Comparison of ENCODE assay signal across 16 mouse cellular contexts in the genomic region with DNA sequence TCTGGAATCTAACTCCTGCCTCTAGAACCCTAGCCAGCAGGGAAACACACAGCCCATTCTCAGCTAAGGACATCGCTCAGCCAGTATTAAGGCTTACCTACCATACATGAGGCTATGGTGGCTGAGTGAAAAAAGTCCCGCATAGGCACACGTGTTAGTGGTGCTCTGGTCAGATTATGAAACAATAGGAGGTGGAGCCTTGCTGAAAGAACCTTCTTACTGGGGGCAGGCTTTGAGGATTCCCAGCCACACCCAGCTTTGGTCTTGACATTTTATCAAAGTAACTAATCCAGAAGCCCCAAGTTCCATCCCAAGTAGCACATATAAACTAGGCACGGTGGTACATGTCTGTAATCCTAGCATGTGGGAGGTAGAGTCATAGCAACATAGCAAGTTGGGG. TPM values are rescaled to one million over a fixed set of nuclear protein-coding genes. Genes with fewer than 3 reads are reported as not detected.
DNase-seq lines count a peak whose midpoint lies in the region; ATAC-seq and TF ChIP-seq lines count a peak whose summit lies in the region.
"Had no signal": no experiment of that assay in that cellular context is flagged by ENCODE, and none has a peak within 500 bp of the region (broad histone marks: within the 10 kb centered on the region; RNA-seq: fewer than 3 reads in every experiment).

No protein-coding gene starts in this region.

- H3K4me2 ChIP-seq in intestine, embryonic 16.5 days (ENCODE audit: low read depth, low read length): no peak overlapping the region
- no peak overlapping the region for H3K4me2 ChIP-seq in intestine, embryonic 15.5 days (replicated peaks)
- H3K4me2 ChIP-seq in lung, embryonic 15.5 days: no peak overlapping the region
- H3K4me2 ChIP-seq: neural tube, embryonic 13.5 days had no signal

- no peak for TF ChIP-seq EP300 in heart, adult 2 months (IDR thresholded peaks at IDR 0.05; ENCODE audit: insufficient read depth, low read depth, low read length)

- H3K9me3 ChIP-seq in intestine, embryonic 16.5 days (ENCODE audit: control insufficient read depth, low read length): no peaks in the 10 kb centered on the region
- no peaks in the 10 kb centered on the region for H3K9me3 ChIP-seq in intestine, embryonic 15.5 days
- no peaks in the 10 kb centered on the region for H3K9me3 ChIP-seq in lung, embryonic 15.5 days
- H3K9me3 ChIP-seq: neural tube, embryonic 13.5 days had no signal

- no peaks in the 10 kb centered on the region for H3K27me3 ChIP-seq in heart, adult 2 months (ENCODE audit: control insufficient read depth, insufficient read depth, low read length)
- no peaks in the 10 kb centered on the region for H3K27me3 ChIP-seq in intestine, embryonic 16.5 days (replicated peaks; ENCODE audit: control insufficient read depth, insufficient read depth, low read length)
- H3K27me3 ChIP-seq in intestine, embryonic 15.5 days (replicated peaks): no peaks in the 10 kb centered on the region
- no peaks in the 10 kb centered on the region for H3K27me3 ChIP-seq in lung, embryonic 15.5 days
- H3K27me3 ChIP-seq: neural tube, embryonic 13.5 days had no signal

- TF ChIP-seq CTCF in heart, adult 2 months (IDR thresholded peaks at IDR 0.05): no peak

- ATAC-seq in intestine, embryonic 16.5 days: 0 out of 2 replicates have a peak, but pooled peaks have one; percentile 4
- no peak for ATAC-seq in intestine, embryonic 15.5 days
- no peak for ATAC-seq in lung, embryonic 15.5 days (ENCODE audit: borderline replicate concordance, extremely low read depth, low FRiP score, low TSS enrichment)
- ATAC-seq: activated CD4-positive, CD25-positive, alpha-beta regulatory T cell, adult 4 months; forebrain, embryonic 14.5 days had no signal

- H3K4me1 ChIP-seq in heart, adult 2 months (ENCODE audit: control insufficient read depth, insufficient read depth, low read length): peaks cover 67% of the 10 kb centered on the region
- H3K4me1 ChIP-seq in intestine, embryonic 16.5 days (ENCODE audit: control insufficient read depth, insufficient read depth, low read length): peaks cover 77% of the 10 kb centered on the region
- H3K4me1 ChIP-seq in intestine, embryonic 15.5 days (replicated peaks): peaks cover 78% of the 10 kb centered on the region
- H3K4me1 ChIP-seq in lung, embryonic 15.5 days: peaks cover 95% of the 10 kb centered on the region

- no peak overlapping the region for H3K9ac ChIP-seq in heart, adult 2 months (ENCODE audit: low read depth, low read length)
- H3K9ac ChIP-seq in intestine, embryonic 16.5 days (ENCODE audit: low read depth, low read length): no peak overlapping the region
- H3K9ac ChIP-seq in intestine, embryonic 15.5 days: no peak overlapping the region
- H3K9ac ChIP-seq in lung, embryonic 15.5 days: no peak overlapping the region
- H3K9ac ChIP-seq: liver, embryonic 14.5 days; neural tube, embryonic 13.5 days had no signal

- DNase-seq in heart, adult 2 months: no peak
- DNase-seq in heart, adult 18-20 months: no peak
- DNase-seq in lung, postnatal 4 days: no peak
- DNase-seq in urinary bladder, adult 18-20 months (ENCODE audit: low spot score in 2 of 2): no peak
- DNase-seq in spleen, postnatal 4 days (ENCODE audit: low spot score in 2 of 2): no peak
- DNase-seq: adrenal gland, postnatal 25 days; cerebellum, adult 9-11 months; kidney, postnatal 25 days; right cerebral cortex, postnatal 4 days had no signal

- H3K36me3 ChIP-seq in heart, adult 2 months (ENCODE audit: control insufficient read depth, insufficient read depth, low read length): peaks cover 49% of the 10 kb centered on the region
- H3K36me3 ChIP-seq in intestine, embryonic 16.5 days (ENCODE audit: control insufficient read depth, insufficient read depth, low read length): no peaks in the 10 kb centered on the region
- no peaks in the 10 kb centered on the region; the same call in 1 of the 2 replicates for H3K36me3 ChIP-seq in intestine, embryonic 15.5 days
- peaks cover 8% of the 10 kb centered on the region; the same call in 1 of the 2 replicates for H3K36me3 ChIP-seq in lung, embryonic 15.5 days
- H3K36me3 ChIP-seq: neural tube, embryonic 13.5 days had no signal

- WGBS in heart, adult 2 months: 28% methylated on average over 4 of the region's 4 CpGs
- WGBS in intestine, embryonic 16.5 days: 59% methylated on average over 4 of the region's 4 CpGs
- 55% methylated on average over 4 of the region's 4 CpGs for WGBS in intestine, embryonic 15.5 days
- WGBS in lung, embryonic 15.5 days: 54% methylated on average over 4 of the region's 4 CpGs

- peaks cover 5% of the 10 kb centered on the region for H3K79me2 ChIP-seq in heart, adult 2 months (replicated peaks; ENCODE audit: control insufficient read depth, insufficient read depth, low read length)

- H3K4me3 ChIP-seq in heart, adult 2 months: no peak overlapping the region
- H3K4me3 ChIP-seq in intestine, embryonic 16.5 days (ENCODE audit: low read length): no peak overlapping the region
- no peak overlapping the region for H3K4me3 ChIP-seq in intestine, embryonic 15.5 days (replicated peaks)
- no peak overlapping the region for H3K4me3 ChIP-seq in lung, embryonic 15.5 days
- H3K4me3 ChIP-seq: neural tube, embryonic 13.5 days had no signal

- no peak for TF ChIP-seq POLR2A in heart, adult 2 months (IDR thresholded peaks at IDR 0.05; ENCODE audit: insufficient read depth, low read depth, low read length)

- peak overlapping the region; percentile 29; the same call in 1 of the 2 replicates for H3K27ac ChIP-seq in heart, adult 2 months
- no peak overlapping the region for H3K27ac ChIP-seq in intestine, embryonic 16.5 days (ENCODE audit: low read length)
- no peak overlapping the region for H3K27ac ChIP-seq in intestine, embryonic 15.5 days
- H3K27ac ChIP-seq in lung, embryonic 15.5 days: 0 out of 2 replicates have a peak overlapping the region, but pooled peaks have one; percentile 84
- H3K27ac ChIP-seq: liver, embryonic 14.5 days; neural tube, embryonic 13.5 days had no signal

- intact Hi-C loops in heart, adult 2 months (cut with DNase I): no loop called here

RNA-seq across cellular contexts. Expression of gene Igf2r, which starts 16.4 kb away (rescaled TPM):
- total RNA-seq in heart, adult 2 months (2021): 100 to 1,000 TPM in 1 of 2 experiments, 10 to 100 TPM in 1; 98.9 to 116 TPM
- 34.0 and 53.7 TPM in 2 replicates for polyA plus RNA-seq in heart, adult 2 months (2012; rRNA removed)
- total RNA-seq in heart, adult 18-20 months (2021): 100 to 1,000 TPM; 111 to 115 TPM
- 26.6 and 36.2 TPM in 2 replicates for polyA plus RNA-seq in intestine, embryonic 16.5 days (2015; fragmentation: Nextera tagmentation; extraction: Ambion mirVana)
- 37.5 and 38.9 TPM in 2 replicates for polyA plus RNA-seq in intestine, embryonic 15.5 days (2015; fragmentation: Nextera tagmentation; extraction: Ambion mirVana)
- polyA plus RNA-seq in lung, embryonic 15.5 days (2015; fragmentation: Nextera tagmentation; extraction: Ambion mirVana): 58.4 and 62.5 TPM in 2 replicates

Comparison
In these comparisons a context has a peak if more than half of its experiments do, and no peak if none do; other contexts are left out.
1. H3K27ac ChIP-seq: peak in heart, adult 2 months (single experiment) and lung, embryonic 15.5 days (single experiment); none in intestine, embryonic 16.5 days (single experiment) and intestine, embryonic 15.5 days (single experiment).